Mouse (Mus musculus): ENCODE data around the gene Btbd9. TPM values are rescaled to one million over a fixed set of nuclear protein-coding genes. Genes with fewer than 3 reads are reported as not detected.

The Btbd9 gene
- polyA plus RNA-seq, 1 experiment from 2014 or later = 51.9 TPM

DNA sequence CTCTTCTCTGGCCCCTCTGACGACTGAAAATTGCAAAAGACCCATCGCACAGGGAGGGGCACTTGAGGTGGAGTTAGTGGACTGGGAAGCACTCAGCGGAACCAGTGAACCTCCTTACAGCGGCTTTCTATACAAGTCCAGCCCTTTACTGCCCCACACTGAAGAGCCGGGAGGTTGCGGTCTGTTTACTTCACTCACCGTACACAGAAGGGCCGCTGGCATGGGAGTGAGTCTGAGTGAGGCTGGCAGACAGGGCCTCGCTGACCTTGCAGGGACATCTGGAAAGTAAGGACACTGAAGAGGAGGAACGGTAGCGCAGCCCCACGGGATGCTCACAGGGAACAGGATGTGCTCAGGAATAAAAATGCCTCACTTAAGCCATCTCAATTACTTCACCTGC is 120.0 kb downstream of the Btbd9 start:
- no peak for DNase-seq (ENCODE audit: low spot score)

- peak; percentile 77 for DNase-seq (ENCODE audit: low spot score)
These were observed 121.4 kb downstream of the Btbd9 start for GRCm38 (mm10) chr17:30454862-30455243.

- DNase-seq (ENCODE audit: low spot score) = no peak
These were observed 122.0 kb downstream of the Btbd9 start for GRCm38 (mm10) chr17:30454155-30454861.

- DNase-seq (ENCODE audit: low spot score) = no peak
These were observed 123.0 kb downstream of the Btbd9 start for GRCm38 (mm10) chr17:30453272-30453671.

DNA sequence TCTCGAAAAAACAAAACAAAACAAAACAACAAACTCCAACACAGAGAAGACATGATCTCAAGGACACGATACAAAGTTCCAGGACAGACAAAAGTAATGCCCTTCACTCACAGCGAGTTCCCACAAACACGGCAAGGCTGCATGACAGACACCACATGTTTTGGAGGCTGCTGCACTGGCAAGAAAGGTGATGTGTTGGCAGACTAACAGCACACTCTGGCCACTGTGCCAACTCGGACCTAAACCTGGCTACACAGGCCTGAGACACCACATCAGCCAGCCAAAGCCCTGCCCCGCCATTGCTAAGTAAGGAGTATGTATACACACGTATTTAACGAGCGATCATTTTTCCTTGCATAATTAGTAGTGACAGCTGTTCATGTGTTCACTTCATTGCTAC is 123.9 kb downstream of the Btbd9 start:
- no peak for DNase-seq (ENCODE audit: low spot score)

DNA sequence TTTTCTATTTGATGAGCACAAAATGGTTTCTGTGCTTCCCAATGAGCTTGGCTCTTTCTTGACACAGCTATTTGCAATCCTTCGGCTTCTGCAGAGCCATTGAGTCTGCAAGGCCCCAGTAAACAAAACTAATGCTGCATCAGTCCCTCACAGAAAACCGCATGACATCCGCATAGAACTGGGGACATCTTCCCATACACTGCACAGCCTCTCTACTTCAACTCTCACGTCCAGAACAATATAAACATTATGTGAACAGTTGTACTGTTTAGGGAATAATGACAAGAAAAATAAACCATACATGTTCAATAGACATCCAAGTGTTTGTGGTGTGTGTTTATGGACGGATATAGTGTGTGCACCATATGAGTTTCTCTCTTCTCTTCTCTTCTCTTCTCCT is 127.7 kb downstream of the Btbd9 start:
- DNase-seq (ENCODE audit: low spot score) = no peak

- no peak for DNase-seq (ENCODE audit: low spot score)
These were observed 130.4 kb downstream of the Btbd9 start for GRCm38 (mm10) chr17:30445805-30446441.

GRCm38 (mm10) chr17:30439702-30440101 is 136.6 kb downstream of the Btbd9 start:
- no peak for DNase-seq (ENCODE audit: low spot score)

DNA sequence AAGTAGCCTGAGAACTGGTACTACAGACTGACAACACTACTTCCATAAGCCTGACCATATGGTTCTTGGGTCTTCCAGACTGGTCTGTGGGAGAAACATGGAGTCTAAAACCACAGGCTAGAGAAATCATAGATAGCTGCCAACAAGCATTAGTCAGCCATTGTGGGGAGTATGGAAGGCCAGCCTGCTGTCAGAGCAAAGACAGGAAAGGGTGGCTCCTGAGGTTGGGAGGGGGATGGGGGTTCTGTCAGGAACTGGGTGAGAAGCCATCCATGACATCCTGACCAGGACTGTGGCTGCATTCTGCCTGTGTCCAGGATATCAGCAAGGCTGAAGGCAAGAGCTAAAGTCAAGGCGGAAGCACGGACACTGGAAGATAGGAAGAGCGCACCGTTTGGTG is 137.5 kb downstream of the Btbd9 start:
- DNase-seq (ENCODE audit: low spot score) = no peak

DNA sequence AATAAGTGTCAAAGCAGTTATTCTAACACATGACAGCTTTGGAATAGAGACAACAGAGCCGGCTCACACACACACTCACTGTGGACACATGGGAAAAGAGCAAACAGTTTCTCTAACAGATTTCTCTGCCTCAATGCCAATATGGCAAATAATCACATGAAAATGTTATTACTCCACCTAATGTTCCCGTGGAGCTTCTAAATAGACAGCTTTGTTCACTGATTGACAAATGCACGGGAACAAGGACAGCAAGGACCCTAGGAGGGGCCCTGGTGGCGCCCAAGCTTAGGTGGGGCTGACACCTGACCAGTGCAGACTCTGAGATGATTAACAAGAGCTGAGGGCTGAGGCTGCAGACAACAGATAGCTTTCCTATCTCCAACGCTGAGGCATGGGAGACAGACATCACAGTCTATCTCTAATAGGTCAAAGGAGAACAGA is 140.2 kb downstream of the Btbd9 start:
- no peak for DNase-seq (ENCODE audit: low spot score)

DNA sequence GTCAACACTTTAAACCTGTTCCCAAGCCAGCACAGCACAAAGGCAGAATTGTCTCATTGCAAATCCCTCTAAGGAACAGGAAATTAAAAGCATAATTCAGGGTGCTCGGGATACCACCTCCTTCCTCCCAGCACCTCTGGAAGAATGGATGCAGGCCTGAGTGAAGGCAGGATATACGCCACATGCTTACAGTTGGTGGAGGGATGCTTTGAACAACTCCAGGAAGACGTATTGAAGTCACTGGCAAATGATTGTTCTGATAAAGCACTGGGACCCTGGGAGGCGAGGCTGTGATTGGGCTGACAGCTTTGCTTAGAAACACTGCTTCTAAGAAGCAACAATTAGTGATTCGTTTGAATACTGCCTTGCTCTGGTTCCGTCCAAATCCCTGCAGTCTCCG is 140.8 kb downstream of the Btbd9 start:
- DNase-seq (ENCODE audit: low spot score) = no peak

- DNase-seq (ENCODE audit: low spot score) = no peak
These were observed 144.2 kb downstream of the Btbd9 start for GRCm38 (mm10) chr17:30432094-30432493.

- DNase-seq (ENCODE audit: low spot score) = no peak
These were observed 145.2 kb downstream of the Btbd9 start for GRCm38 (mm10) chr17:30430961-30431640.

- no peak for DNase-seq (ENCODE audit: low spot score)
These were observed 147.6 kb downstream of the Btbd9 start for GRCm38 (mm10) chr17:30428661-30429060.

DNA sequence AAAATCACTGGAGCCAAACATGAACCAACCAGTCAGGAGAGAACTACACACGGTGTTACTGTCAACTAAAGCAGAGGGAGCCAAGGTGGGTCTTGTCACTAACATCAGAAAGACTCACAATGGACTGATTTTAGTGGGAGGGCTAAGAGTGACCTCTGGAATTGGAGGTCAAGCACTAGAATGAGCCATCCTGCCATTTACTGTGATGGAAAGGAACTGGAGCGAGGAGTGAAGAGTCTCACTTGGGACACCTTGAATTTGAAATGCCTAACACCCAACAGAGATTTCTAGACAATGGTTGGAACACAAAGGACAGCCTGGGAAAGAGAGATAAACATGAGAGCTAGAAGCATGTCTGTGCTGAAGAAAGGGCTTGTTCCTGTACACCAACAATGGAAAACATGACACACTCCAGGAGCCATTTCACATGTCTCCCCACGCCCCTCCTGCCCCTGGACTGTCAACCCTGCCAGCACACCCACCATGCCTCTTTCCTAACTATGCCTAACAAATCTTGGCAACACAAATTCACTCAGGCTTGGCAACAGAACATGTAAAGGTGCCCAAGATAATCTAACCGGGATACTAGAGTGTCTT is 152.9 kb downstream of the Btbd9 start:
- DNase-seq (ENCODE audit: low spot score) = no peak

DNA sequence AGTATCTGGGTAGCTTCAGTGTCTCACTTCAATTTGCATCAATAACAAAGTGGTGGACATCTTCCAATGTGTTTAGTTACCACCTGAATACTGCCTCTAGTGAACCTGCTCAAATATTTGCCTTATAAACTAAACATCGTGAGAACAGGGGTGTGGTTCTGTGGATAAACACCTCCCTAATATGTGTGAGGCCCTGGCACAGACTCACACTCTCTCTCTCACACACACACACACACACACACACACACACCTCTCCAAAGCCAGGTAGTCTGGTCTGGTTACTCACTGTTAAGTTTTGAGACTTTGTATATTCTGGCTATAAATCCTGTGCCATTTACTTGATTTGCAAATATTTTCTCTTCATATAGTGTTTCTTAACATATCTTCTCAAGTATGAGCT is 154.0 kb downstream of the Btbd9 start:
- no peak for DNase-seq (ENCODE audit: low spot score)

GRCm38 (mm10) chr17:30421256-30421655 is 155.0 kb downstream of the Btbd9 start:
- DNase-seq (ENCODE audit: low spot score) = no peak

DNA sequence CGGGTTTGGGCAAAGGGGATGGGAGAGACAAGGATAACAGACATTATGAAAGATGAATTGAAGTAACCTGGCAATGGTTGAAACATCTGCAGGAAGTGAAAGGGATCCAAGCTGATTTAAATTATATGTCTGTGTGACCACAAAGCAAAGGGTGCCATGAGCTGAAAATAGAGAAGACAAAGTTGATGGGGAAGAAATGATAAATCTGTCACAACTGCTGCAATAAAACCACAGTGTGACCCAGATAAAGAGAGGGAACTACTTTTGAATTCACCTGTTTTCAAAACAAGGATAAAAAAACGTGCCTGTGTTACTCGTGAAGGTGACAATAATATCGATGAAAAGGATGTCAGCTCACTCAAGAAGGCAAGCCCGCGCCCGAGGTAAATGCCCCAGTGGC is 156.8 kb downstream of the Btbd9 start:
- peak; percentile 4 for DNase-seq (ENCODE audit: low spot score)

- DNase-seq (ENCODE audit: low spot score) = no peak
These were observed 157.8 kb downstream of the Btbd9 start for GRCm38 (mm10) chr17:30418510-30418909.

- DNase-seq (ENCODE audit: low spot score) = no peak
These were observed 159.2 kb downstream of the Btbd9 start for GRCm38 (mm10) chr17:30417106-30417505.

GRCm38 (mm10) chr17:30415693-30416092 is 160.6 kb downstream of the Btbd9 start:
- DNase-seq (ENCODE audit: low spot score) = no peak

DNA sequence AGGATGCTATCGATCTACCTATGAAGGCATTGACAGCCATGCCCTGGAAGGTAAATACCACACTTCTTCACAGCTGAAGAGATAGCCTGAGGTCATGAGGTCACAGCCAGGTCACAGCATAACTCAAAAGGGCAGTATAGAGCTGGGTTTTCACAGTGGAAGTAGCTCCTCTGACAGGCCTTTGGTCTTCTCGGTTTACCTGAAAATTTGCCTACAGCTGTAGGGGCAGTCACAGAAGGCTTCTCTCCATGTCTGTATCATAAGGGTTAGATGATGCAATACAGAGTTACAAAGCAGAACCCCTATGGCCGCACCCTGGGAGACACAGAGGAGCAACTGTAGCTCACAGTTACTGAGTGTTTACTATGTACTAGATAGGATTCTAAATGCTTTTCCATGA is 163.3 kb downstream of the Btbd9 start:
- no peak for DNase-seq (ENCODE audit: low spot score)
